Mouse (Mus musculus): ENCODE results near the gene Zfp609.

- TF ChIP-seq CTCF (conservative IDR thresholded peaks at IDR 0.05; ENCODE audit: low read length), result no peak
- TF ChIP-seq POU5F1 (IDR thresholded peaks at IDR 0.05; ENCODE audit: borderline replicate concordance, low read length), result no peak
Measured at GRCm38 (mm10) chr9:65820301-65820700, 7.1 kb downstream of the Zfp609 start.
